Mouse (Mus musculus): ENCODE measurements at regions not wholly inside any gene's neighbourhood (a gene's known extent, or its start where the extent isn't known, plus 50 kb on each side); places are given as distances from the start of the nearest gene placed in this dataset.

- no peak for TF ChIP-seq CTCF (IDR thresholded peaks at IDR 0.05; ENCODE audit: low read depth)
- TF ChIP-seq EP300 (IDR thresholded peaks at IDR 0.05; ENCODE audit: low read depth), result no peak
Observed at GRCm38 (mm10) chr8:91975460-91975859, 173.6 kb upstream of the Irx3 start.

Measured in liver, postnatal 0 days (tissue).